Mouse (Mus musculus) embryo, embryonic 10 days (tissue): Measurements from ENCODE around the gene Nploc4.
A peak's percentile ranks its signal among the peaks of the same experiment; 100 is the strongest.
"Not testable (repeated sequence)": the region's sequence is repeated elsewhere in the genome, so short reads cannot be mapped to it uniquely, and the experiment has no call there.

Experiments used
- DNase-seq: peaks from one replicate; pipeline ENCODE4 v3.0.0-alpha.2; 2015; ENCODE audit warnings: low spot score

Gene Nploc4

DNA sequence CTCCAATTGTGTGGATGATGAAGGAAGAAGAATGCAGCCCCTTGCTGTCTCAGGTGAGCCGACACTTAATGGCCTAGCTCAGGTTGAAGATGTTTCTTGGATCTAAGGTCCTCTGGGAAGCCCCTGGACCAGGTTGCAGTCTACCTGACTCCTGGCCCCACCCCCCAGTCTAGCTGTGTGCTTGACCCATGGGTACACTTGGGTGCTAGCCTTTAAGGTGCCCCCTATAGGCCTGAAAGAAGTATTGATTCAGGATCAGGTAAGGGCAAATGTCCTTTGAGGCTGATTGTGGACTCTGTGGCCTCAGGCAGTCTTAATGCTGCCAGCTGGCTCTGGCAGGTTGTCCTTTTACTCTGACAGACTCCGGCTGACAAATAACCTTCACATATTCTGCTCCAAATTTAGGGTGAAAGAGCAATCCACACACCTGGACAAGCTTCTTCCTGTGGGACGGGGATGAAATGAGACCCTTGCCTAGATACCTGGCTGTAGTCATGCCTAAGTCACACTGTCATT, 5.3 kb upstream of the Nploc4 start:
- no peak for DNase-seq

DNA sequence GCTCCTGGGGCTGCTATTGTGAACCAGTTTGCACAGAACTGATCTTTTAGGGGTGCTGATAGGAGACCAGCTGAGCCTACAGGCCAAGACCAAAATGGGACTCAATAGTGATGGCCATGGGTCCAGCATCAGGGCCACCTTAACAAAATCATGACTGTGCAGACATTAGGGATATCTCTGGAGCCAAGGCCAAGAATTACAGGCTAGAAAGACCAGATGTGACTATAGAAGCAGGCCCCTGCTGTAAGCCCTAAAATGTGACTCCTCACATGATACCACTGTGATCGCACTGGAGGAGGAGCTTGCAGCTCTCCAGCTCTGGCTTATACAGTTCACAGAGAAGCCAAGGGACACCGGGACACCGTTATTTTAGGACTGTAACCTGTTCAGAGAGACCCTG, 4.8 kb upstream of the Nploc4 start, which contains the start of gene Tspan10:
Tspan10 (plus strand) TSS at position 301 of the 400 bp plus-strand sequence.
- DNase-seq: no peak

DNA sequence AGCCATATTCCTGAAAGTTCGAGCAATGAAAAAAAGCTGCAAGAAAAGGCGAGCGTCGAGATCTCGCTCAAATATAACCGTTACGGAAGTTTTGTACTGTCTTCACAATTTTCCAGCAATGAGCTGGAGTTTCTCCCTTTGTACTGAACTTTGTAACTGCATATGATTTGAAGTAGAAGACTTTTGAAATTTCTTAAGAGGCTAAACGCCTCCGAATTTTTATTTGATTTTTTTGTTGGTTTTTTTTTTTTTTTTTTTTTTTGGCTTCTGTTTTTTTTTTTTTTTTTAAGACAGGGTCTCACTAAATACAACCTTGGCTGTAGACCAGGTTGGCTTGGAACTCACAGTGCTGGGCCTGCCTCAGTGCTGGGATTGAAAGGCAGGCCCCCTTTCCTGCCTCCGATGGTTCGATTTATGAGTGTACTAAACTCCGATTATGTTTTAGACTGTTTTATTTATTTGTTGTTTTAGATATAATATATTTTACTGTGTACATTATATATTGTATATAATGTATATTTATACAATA, 413 bp upstream of the Nploc4 start:
- no peak for DNase-seq

DNA sequence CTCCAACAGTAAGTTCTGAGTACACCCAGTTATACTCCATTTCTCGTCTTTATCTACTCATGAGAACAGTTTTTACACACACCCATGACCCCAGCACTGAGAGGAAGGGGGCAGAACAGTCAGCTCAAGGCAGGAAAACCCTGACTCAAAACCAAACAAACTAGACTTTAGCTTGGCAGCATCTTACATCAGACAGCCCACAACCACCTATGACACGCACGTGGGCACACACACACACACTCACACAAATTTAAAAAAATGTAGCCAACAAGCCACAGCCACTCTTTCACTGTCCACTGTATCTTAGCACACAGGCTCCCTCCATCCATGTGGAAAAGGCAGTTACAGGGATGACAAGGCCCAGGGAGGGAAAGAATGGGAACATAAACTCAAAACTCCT, 10.8 kb downstream of the Nploc4 start:
- no peak for DNase-seq

DNA sequence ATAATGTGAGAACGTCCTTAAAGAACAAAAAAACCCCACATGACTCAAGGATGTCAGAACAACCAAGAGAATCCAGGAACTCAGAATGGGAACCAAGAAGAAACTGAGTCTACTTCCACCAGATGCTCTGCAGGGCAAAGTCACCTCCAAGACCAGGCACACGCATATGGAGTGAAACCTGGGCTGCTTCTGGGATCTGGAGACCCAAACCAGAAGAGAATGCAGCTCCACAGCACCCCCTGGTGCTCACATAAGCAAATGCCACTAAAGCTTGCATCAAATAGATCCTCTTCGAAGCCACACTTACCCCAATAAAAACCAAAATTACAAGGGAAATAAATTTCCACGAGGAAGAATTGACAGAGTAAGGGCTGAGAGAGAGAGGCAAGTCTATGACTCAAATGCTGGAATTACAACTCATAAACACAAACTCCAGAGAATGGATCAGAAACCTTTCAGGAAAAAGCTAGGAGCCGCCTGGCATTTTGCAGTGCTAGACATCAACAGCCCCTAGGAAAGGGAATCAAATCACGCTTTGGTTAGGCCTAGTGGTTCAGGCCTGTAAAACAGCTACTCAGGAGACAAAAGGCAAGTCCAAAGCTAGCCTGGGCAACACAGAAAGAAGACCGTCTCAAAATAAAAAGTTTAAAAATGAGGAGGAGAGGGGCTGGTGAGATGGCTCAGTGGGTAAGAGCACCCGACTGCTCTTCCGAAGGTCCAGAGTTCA, 13.8 kb downstream of the Nploc4 start:
- peak; percentile 81 for DNase-seq

DNA sequence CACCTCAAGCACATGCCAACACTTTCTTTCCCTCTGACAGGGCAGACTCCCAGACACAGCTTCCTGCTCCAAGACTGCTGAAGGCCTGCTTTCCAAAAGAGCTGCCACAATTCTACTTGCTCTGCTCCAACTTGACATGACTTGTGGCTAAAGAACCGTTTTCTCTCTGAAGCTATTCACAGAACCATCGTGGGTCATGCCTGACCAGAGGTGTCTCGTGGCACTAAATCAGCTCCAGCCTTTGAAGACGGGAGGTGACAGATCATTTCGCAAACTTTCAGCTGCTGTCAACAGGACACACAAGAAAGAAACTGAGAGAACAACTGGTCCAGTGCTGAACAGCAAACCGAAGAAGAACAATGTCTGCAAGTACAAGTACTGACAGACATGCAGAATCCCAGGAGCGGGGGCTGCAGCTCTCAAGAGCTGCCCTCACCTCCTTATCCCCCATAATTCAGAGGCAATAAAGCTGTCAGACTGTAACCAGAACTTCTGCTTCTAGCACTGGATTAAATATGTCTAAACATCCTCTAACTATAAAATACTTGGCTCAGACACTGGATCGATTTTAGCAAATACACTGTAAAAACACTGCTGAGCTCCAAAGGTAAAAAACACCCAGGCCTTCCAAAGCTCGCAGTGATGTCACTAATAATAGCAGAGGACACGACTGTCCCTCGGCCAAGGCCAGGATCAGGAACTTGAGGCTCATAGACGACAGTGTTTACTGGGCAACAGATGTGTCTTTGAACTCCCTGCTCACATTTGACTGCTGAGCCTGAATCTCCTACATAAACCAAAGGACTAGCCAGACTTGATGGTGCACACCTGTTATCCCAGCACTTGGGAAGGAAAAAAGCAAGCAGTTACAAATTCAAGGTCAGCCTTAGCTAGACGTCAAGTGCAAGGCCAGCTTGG, 14.6 kb downstream of the Nploc4 start:
- DNase-seq: no peak

DNA sequence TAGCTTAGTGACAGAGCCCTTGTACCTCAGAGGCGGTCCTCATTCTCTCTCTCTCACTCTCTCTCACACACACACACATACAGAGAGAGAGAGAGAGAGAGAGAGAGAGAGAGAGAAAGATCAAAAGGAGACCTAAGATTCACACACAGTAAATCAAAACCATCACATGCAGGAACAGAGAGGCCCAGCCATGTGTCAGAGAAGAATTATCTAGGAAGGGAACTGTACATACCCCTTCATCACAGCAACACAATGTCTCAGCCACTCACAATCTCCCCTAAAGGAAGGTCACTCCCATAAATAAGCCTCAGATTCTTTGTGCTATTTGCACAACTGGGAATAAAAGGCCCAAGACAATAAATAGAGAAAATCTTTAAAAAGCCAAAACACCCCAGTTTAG, 18.9 kb downstream of the Nploc4 start:
- no peak for DNase-seq

DNA sequence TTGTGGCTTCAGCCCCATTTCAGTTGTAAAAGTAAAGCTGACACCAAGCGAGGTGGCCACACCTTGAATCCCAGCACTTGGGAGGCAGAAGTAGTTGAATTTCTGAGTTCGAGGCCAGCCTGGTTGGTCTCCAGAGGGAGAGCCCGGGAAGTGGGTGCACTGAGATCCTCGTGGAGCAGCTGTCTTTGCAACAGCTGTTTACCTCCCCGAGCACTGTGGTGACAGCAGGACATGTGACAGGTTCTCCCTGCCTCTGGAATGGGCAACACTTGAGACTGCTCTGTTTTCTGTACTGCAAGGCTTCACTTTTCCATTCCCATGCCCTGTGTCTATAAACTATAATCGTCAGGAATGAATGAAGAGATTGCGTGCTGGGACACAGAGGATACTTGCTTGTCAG, 19.7 kb downstream of the Nploc4 start:
- no peak for DNase-seq

DNA sequence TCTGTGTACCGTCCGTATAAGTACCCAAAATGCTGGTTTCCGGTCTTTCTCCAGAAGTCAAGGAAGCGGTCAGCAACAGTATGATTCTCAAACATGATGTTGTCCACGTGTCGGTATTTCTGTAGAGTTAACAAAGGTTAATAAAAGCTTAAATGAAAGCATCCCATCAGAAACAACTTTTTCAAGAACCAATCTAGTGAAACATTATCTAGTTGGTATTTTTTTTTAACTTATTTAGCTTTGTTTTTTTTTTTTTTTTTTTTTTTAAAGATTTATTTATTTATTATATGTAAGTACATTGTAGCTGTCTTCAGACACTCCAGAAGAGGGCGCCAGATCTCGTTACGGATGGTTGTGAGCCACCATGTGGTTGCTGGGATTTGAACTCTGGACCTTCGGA, 23.9 kb downstream of the Nploc4 start:
- not testable (repeated sequence) for DNase-seq

DNA sequence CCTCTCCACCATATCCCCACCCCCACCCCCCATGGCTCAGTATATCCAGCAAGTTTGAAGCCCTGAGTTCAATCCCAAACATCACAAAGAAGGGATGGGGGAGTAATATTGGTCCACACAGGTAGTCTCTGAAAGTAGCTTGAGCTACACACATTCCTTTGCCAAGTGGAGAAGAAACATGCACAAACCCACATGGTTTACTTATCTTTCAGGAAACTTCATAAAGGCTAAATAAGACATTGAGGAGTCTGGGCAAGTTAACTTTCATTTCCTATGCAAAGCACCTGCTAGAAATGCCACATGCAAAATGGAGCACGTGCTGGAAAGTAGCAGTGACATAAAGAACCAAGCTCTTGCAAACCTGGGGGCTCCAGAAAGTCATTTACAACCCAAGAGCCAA, 31.1 kb downstream of the Nploc4 start:
- DNase-seq: no peak

DNA sequence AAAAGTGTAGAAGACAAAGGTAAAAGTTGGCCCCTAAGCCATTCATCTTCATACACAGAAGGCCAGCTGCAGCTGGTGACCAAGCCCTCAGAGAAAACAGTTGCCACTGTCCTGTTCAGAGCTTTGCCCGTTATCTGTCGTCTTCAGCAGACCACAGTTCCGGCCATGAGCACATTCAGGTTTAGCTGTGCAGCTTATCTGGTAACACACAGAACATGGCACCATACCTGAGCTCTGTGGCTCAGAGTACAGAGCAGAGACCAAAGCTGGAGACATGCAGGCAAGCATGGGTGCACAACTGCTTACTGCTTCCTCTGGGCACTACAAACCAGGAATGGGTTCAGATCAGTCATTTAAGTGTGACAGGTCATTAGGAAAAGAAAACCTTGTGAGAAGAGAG, 31.6 kb downstream of the Nploc4 start:
- DNase-seq: no peak

DNA sequence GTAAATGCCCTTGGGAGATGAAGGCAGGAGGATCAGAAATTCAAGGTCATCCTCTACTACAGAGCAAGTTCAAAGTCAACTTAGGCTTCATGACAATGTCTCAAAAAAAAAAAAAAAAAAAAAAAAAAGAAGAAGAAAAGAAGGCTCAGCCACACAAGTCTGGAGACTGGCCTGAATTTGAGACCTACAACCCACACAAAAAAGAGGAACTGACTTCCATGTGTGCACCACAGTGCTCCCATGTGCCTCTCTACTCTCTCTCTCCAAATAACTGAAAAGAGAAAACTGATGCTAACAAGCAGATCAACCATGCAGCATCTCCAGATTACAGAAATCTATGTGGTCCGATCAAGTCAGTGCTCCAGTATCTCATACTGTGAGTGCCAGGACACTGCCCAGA, 32.7 kb downstream of the Nploc4 start:
- DNase-seq: no peak

DNA sequence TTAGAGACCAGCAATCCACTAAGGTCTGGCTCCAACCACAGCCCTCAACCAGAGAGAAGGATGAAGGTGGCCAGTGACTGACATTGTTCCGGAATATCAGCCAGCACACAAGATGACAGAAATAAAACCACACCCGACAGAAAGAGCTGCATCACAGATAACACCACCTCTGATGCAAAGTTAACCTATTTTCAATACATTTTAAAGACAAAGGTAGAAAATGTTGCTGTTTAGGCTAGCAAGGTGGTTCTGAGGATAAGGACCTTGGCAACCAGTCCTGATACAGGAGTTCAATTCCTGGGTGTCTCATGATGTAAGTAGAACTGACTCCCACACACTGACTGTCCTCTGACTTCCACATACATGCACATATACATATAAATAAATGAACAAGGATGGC, 38.2 kb downstream of the Nploc4 start:
- no peak for DNase-seq

DNA sequence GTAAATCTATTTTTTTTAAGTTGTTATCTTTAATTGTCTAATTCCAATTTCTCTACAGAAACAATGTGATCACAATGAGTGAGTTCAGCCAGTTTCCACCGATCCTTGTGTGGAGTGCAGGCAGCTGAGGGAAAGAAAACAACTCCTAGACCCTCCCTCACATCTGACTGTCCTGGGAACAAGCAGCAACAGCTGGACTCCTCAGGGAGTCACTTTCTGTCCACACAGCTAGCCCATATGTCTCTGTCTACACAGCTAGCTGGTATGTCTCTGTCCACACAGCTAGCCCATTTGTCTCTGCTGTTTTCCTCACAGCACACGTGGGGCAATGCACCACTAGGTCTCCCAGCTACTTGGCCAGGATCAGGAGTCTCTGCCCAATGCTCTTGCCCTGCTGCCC, 39.9 kb downstream of the Nploc4 start:
- DNase-seq: no peak

DNA sequence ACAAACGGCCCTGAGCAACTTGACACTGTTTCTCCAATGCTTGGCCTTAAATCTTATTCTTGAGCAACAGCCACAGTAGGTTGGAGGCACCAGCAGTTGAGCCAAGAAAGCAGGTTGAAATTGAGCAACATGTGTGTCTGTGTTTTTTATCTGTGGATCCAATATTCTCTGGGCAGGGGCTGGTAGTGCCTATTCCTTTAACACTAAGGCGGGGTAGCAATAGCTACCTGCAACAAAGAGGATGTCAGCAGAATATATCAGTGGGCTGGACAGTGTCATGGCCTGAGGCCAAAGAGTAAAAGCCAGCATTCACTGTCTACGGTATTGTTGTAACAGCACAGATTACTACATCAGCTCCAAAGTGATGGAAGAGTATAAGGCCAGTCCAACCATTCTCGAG, 41.8 kb downstream of the Nploc4 start:
- DNase-seq: no peak

DNA sequence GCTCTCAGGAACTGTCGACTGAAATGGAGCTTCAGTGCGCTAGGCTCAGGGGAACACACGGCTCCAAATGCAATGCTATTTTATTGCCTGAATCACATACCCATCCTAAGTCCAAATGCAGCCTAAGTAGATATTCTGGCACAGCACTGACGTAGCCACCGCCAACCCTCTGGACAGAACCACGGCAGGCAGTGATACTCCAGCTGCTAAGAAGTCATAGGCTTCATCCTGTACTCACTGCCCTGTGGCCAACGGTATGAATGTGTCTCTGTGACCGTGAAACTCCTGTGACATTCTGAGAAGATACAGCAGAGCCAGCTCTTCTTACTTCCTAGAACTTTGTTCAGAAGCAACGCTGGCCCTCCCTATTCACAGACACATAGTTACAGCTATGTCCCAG, 48.9 kb downstream of the Nploc4 start:
- no peak for DNase-seq

DNA sequence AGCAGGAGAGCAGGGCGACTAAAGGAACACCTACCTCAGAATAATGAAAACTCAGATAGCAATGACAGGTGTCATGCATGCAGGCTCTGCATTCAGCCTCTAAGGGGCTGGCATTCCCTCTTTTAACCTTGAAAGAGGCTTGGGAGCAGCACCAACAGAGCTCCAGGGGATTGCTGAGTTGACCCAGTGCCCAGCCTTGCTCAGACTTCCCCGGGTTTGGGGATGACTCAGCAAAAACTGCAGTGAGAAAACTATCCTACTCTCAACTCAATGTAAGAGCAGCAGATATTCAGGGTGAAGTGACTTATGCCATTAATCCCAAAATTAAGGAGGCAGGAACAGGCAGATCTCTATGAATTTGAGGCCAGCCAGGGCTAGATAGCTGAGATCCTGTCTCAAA, 50.4 kb downstream of the Nploc4 start:
- DNase-seq: no peak

DNA sequence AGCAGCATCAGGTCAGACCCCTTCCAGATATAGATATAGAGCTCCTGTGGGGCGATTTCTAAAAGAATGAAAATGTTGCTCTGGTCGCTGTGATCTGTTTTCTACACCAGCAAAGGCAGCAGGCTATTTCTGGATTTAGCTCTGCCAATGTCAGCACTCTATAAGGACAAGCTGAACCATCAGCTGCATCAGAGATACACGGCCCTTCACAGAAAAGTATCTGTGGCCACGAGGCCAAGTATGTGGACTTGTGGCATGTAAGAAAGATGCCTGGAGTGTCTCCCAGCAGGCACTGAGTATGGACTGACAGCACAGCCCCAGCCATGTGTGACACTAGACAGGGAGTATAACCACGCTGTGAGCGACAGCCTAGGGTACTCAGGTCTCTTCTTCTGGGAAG, 50.9 kb downstream of the Nploc4 start:
- DNase-seq: no peak

DNA sequence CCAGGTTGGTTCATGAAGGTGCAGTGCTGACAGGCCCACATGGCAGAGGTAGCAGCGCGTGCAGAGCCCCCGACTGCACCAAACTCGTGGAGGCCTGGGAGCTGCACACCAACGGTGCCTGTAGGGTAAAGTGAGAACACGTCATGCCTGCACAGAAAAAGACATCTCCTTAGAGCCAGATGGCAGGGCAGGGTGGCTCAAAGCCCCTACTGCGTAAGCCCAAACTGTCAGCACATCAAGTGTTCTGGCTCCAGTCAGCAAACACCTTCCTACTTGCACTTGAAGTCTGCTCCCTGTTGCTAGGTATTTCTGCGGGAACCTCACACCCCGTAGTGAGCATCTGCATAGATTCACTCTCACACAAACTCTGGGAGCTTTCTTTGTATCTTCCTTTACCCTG, 55.0 kb downstream of the Nploc4 start:
- DNase-seq: no peak

DNA sequence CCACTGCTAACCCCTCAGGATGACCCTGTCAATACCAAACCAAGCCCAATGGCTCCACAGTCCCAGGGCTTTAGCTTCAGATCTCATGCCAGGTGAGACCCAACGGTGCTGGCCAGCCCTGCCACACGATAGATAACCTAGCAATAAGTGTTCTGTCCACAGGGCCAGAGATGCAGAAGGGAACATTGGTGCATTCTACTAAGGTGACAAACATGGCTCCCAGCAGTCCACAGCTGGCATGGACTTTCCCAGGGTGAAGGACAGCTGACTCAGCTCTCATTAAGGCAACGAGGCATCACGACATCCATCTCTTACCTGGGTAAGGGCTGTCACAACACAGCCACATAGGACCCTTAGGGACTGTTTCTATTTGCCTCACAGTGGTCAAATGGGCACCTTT, 56.4 kb downstream of the Nploc4 start:
- no peak for DNase-seq

DNA sequence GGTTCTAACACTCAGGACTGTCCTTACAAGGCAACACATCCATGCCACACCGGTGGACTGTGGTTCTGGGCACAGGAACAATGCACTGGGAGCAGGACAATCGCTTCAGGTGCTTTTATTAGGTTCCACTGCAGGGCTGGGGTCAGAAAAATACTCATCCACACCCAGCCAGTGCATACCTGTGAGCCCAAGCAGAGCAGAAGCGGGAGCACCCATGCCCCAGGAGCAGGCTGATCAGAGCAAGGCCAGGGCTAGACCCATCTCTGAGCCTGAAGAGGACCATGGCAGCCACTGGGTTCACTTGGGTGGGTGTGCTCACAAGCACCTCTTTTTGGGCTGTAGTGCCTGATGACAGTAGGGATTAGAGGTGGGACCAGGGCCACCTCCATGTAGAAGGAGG, 57.2 kb downstream of the Nploc4 start:
- no peak for DNase-seq

DNA sequence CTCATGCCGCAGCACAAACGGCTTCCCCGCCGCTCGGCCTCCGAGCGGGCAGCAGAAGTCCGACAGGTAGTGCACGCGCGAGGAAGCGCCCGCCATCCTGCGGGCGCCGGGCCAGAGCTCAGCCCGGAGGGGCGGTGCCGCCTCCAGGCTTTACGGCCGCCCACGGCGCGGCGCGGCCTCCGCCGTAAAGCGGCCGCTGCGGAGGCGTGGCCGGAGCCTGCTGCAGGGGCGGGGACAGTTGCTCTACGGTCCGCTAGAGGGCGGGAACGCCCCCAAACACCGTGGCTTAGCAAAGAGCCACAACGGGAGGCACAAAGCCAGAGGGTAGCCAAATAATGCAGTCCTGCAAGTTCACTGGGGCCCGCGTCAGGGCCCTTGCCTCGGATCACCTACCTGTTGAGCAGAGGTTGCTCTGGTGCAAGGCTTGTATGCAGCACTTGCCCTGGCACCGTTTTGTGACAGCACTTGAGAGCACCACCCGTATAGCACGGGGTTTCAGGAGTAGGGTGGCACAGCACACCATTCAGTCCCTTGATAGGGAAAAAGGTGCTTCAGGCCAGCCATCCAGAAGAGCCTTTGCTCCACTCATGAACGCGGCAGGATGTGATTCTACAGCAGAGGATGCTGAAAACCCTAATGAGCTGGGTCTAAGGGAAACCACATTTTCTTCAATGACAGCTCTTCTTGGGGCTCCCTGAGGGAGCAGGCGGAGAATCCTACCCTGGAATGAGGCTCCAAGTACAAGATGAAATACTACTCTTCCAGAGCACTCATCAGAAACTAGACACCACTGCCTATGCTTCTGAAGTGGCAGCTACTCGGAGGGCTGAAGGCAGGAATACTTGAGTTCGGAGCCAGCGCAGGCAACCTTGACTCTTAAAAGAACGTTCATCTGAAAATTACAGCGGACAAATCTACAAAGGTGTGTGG, 58.6 kb downstream of the Nploc4 start, which contains the start of gene Faap100:
Faap100 (minus strand) TSS at position 154 of the 930 bp plus-strand sequence.
- peak; percentile 94 for DNase-seq
